Mouse (Mus musculus): ENCODE results near the gene Tmem120b. TPM values are rescaled to one million over a fixed set of nuclear protein-coding genes. Genes with fewer than 3 reads are reported as not detected.

The Tmem120b gene
- polyA plus RNA-seq, 1 experiment from 2014 or later: 10.4 TPM

DNA sequence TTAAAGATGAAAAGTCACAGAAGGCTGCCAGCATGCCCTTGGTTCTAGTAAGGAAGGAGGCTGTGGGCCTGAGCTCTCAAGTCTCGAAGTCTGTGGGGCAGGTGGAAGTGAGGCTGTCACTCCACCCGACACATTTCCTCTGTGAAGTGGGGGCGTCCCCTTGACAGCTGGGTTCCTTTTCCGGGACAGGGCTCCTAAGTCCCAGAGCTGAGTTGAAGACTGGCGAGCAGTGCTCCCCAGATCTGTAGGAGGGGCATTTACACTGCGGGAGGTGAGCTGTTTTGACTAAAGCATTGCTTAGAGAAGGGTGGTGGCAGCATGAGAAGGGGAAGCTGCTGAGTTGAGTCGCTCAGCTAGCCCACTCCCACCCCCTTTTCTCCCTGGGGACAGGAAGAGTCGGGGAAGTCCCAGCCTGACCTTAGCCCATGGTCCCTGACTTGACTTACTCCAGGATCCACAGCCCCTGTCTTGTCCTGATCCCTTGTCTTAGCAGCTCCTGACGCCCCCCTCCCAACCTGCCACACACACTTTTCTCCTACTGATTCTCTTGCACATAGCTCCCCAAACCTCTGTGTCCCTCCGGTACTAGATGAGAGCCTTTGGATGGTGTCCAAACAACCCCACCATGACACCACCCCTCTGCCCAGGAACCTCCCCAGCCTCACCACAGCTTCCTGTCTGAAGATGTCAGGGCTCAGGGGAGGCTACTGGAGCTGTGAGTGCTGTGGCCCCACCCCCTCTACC lies 60.4 kb downstream of the Tmem120b start:
- H3K27ac ChIP-seq (ENCODE audit: low read length): no peak overlapping the region
- no peaks in the 10 kb centered on the region for H3K9me3 ChIP-seq (ENCODE audit: control insufficient read depth, low read length)
- 0 out of 2 replicates have a peak, but pooled peaks cover 4% of the 10 kb centered on the region for H3K36me3 ChIP-seq (ENCODE audit: control insufficient read depth, insufficient read depth, low read length)
- no peak overlapping the region for H3K4me2 ChIP-seq (ENCODE audit: low read depth, low read length)
- ATAC-seq: no peak
- H3K4me1 ChIP-seq (ENCODE audit: control insufficient read depth, insufficient read depth, low read length): peaks cover 33% of the 10 kb centered on the region
- H3K27me3 ChIP-seq (replicated peaks; ENCODE audit: control insufficient read depth, insufficient read depth, low read length): no peaks in the 10 kb centered on the region
- H3K9ac ChIP-seq (ENCODE audit: low read depth, low read length): no peak overlapping the region
- 61% methylated on average over 9 of the region's 10 CpGs for WGBS
- no peak overlapping the region for H3K4me3 ChIP-seq (ENCODE audit: low read length)

DNA sequence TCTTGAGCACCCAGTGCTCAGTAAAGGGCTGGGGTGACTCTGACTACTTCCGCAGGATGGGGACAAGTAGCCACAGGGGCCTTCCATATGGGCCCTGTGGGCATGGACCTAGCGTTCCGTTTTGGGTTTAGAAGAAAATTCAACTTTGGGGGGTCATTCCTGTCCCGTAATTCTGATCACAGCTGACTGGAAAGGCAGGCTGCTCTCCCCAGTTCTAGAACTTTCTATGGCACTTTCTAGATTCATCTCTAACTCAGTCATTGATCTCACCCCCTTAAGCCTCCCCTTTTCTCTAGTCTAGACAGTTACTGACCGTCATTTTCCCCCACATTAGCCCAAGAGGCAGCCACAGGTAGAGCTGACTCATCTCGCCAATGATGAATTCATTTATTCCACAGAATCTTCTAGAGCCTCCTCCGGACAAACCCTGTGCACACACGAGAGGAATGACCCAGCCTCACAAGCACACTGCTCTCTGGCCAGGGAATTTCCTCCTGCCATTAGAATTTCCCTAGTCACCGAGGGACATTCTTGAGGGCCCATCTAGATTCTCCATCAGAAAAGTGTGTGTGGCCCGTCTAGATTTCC lies 61.0 kb downstream of the Tmem120b start:
- H3K27ac ChIP-seq (ENCODE audit: low read length): no peak overlapping the region
- H3K9ac ChIP-seq (ENCODE audit: low read depth, low read length): no peak overlapping the region
- H3K4me2 ChIP-seq (ENCODE audit: low read depth, low read length): no peak overlapping the region
- no peaks in the 10 kb centered on the region for H3K9me3 ChIP-seq (ENCODE audit: control insufficient read depth, low read length)
- H3K4me3 ChIP-seq (ENCODE audit: low read length): no peak overlapping the region
- H3K27me3 ChIP-seq (replicated peaks; ENCODE audit: control insufficient read depth, insufficient read depth, low read length): no peaks in the 10 kb centered on the region
- 0 out of 2 replicates have a peak, but pooled peaks cover 4% of the 10 kb centered on the region for H3K36me3 ChIP-seq (ENCODE audit: control insufficient read depth, insufficient read depth, low read length)
- peaks cover 39% of the 10 kb centered on the region for H3K4me1 ChIP-seq (ENCODE audit: control insufficient read depth, insufficient read depth, low read length)
- ATAC-seq: no peak
- 78% methylated on average over 10 of the region's 10 CpGs for WGBS

DNA sequence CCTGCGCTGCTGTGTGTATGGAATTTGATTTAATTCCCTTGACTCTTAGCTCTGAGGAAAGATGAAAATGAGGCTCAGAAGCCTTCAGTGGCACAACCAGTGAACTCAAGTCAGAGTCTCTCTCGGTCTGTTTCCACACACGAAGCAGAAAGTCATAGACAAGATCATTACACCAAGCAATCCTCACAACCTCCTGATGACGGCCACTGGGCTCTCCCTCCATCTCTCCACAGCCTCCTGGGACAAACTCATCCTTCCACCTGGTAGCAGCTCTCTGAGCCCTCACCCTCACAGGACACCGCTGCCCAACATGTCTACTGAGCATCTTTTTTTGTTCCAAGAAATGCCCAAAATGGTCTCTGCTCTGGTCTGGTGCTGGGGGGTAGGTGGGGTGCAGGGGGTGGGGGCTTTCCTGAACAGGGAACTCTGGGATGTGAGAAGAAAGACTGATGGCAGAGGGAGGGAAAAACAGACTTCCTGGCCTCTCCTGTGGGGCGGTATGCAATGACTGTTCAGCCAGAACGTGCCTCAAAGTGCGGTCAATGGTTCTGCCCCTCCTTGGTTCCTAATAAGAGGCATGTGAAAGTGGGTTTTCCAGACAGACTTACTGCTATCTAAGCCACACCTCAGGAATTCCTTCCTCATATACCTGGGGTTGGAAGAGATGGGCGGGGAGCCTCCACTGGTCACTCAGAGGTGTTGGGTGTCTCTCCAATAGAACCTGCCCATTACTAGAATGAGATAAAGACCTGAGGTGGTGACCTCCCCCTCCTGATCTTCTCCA lies 62.0 kb downstream of the Tmem120b start:
- H3K4me2 ChIP-seq (ENCODE audit: low read depth, low read length): no peak overlapping the region
- H3K4me1 ChIP-seq (ENCODE audit: control insufficient read depth, insufficient read depth, low read length): peaks cover 49% of the 10 kb centered on the region
- 0 out of 2 replicates have a peak, but pooled peaks have one; percentile 5 for ATAC-seq
- H3K27ac ChIP-seq (ENCODE audit: low read length): no peak overlapping the region; the same call in 1 of the 2 replicates
- 0 out of 2 replicates have a peak, but pooled peaks cover 4% of the 10 kb centered on the region for H3K36me3 ChIP-seq (ENCODE audit: control insufficient read depth, insufficient read depth, low read length)
- no peaks in the 10 kb centered on the region for H3K9me3 ChIP-seq (ENCODE audit: control insufficient read depth, low read length)
- H3K9ac ChIP-seq (ENCODE audit: low read depth, low read length): no peak overlapping the region
- no peak overlapping the region for H3K4me3 ChIP-seq (ENCODE audit: low read length)
- H3K27me3 ChIP-seq (replicated peaks; ENCODE audit: control insufficient read depth, insufficient read depth, low read length): no peaks in the 10 kb centered on the region
- WGBS: 80% methylated on average over 9 of the region's 9 CpGs

DNA sequence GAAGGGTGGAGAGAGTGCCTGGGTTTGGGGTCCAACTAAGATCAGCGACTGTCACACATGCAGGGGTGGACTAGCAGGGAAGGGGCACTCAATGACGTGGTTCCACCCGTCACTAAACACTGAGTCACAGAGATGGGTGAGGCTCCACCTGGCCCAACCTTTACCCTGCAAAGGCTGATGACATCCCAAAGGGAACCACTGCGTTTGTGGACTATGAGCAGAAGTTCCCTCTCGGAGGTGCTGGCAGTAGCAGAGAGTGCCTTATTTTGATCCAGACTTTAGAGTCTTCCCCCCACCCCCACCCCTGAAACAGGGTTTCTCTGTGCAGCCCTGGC lies 62.6 kb downstream of the Tmem120b start:
- ATAC-seq: peak; percentile 9; the same call in 1 of the 2 replicates
- H3K36me3 ChIP-seq (ENCODE audit: control insufficient read depth, insufficient read depth, low read length): 0 out of 2 replicates have a peak, but pooled peaks cover 4% of the 10 kb centered on the region
- no peak overlapping the region for H3K4me3 ChIP-seq (ENCODE audit: low read length)
- H3K9ac ChIP-seq (ENCODE audit: low read depth, low read length): no peak overlapping the region
- H3K27ac ChIP-seq (ENCODE audit: low read length): no peak overlapping the region
- H3K4me1 ChIP-seq (ENCODE audit: control insufficient read depth, insufficient read depth, low read length): peaks cover 54% of the 10 kb centered on the region
- 58% methylated on average over 5 of the region's 5 CpGs for WGBS
- no peak overlapping the region for H3K4me2 ChIP-seq (ENCODE audit: low read depth, low read length)
- H3K27me3 ChIP-seq (replicated peaks; ENCODE audit: control insufficient read depth, insufficient read depth, low read length): no peaks in the 10 kb centered on the region
- no peaks in the 10 kb centered on the region for H3K9me3 ChIP-seq (ENCODE audit: control insufficient read depth, low read length)

DNA sequence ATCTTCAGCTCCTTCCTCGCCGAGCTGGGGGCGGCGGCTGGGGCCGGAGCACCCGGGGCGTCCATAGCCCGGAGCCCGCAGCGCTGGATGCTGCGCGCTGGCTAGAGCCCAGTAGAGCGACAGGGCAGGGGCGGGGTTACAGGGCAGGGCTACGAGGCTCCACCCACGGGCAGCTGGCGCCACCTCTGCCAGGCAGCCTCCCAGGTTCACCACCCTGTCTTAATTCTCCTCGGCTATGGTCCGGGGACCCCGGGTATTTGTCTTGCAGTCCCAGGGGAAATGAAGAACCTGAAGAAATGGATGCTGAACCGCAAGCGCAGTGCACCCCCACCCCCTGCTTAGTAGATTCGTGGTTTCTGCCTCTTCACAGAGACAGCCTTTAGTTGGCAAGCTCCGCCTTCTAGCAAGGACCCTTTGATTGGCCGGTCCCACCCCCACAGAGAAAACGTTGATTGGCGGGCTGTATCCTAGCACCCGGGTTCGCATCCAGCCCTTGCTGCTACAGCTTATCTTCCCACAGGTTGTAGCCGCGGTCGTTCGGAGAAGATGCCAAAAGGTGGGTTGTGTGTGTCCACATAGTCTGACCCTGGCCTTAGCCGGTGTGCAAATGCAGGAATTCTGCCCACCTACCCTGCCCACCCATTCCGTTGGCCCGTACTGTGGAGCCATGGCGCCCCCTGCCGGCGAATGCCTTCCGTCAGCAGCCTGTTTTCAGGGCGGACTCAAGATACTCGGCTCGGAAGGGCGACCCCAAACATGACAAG lies 64.3 kb downstream of the Tmem120b start, which contains the start of gene Rhof:
Gene Rhof, minus strand, starts transcription at position 385 of the 764 bp plus-strand sequence.
- peak within 1 kb of the TSS; percentile 68 for H3K9ac ChIP-seq (ENCODE audit: low read depth, low read length)
- WGBS: 4% methylated on average over 44 of the region's 44 CpGs
- peak; percentile 24 for ATAC-seq
- H3K36me3 ChIP-seq (ENCODE audit: control insufficient read depth, insufficient read depth, low read length): 0 out of 2 replicates have a peak, but pooled peaks cover 4% of the 10 kb centered on the region
- peak within 1 kb of the TSS; percentile 45 for H3K27ac ChIP-seq (ENCODE audit: low read length)
- peak within 1 kb of the TSS; percentile 87 for H3K4me2 ChIP-seq (ENCODE audit: low read depth, low read length)
- H3K9me3 ChIP-seq (ENCODE audit: control insufficient read depth, low read length): no peaks in the 10 kb centered on the region
- peak within 1 kb of the TSS; percentile 51 for H3K4me3 ChIP-seq (ENCODE audit: low read length)
- peaks cover 62% of the 10 kb centered on the region for H3K4me1 ChIP-seq (ENCODE audit: control insufficient read depth, insufficient read depth, low read length)
- no peaks in the 10 kb centered on the region for H3K27me3 ChIP-seq (replicated peaks; ENCODE audit: control insufficient read depth, insufficient read depth, low read length)

DNA sequence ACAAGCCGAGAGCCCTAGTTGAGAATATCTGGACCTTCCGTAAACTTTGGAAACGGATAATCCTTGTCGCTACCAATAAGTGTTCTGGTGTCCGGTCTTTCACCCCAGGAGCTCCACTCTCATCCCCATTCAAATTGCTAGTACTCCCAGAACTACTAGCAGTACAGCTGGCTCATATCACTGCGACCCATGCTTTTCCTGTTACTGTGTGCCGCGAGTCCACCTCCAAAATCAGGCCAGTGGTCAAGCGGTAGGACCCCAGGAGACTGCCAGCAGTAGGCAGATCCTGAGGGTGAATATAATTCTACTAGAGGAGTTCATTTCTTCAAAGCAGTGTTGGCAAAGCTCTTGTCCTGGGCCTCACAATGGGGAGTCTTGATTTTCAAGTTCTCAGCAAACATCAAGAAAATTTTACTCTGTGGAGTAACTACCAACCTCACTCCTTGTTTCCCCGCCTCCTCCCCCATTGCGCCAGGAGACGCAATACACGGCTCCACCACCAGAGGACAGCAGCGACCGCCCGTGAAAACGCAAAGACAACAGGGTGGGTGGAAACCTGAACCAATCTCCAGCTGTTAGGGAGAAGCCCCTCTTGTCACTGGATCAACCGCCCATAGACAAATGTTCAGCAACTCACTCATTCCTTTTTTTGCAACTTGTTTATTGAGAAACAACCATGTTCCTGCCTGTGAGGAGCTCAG lies 65.0 kb downstream of the Tmem120b start:
- H3K36me3 ChIP-seq (ENCODE audit: control insufficient read depth, insufficient read depth, low read length): 0 out of 2 replicates have a peak, but pooled peaks cover 4% of the 10 kb centered on the region
- no peaks in the 10 kb centered on the region for H3K9me3 ChIP-seq (ENCODE audit: control insufficient read depth, low read length)
- H3K9ac ChIP-seq (ENCODE audit: low read depth, low read length): peak overlapping the region; percentile 36; the same call in 1 of the 2 replicates
- no peak for ATAC-seq
- no peaks in the 10 kb centered on the region for H3K27me3 ChIP-seq (replicated peaks; ENCODE audit: control insufficient read depth, insufficient read depth, low read length)
- H3K4me1 ChIP-seq (ENCODE audit: control insufficient read depth, insufficient read depth, low read length): peaks cover 68% of the 10 kb centered on the region
- 18% methylated on average over 18 of the region's 18 CpGs for WGBS
- peak overlapping the region; percentile 45 for H3K27ac ChIP-seq (ENCODE audit: low read length)
- H3K4me2 ChIP-seq (ENCODE audit: low read depth, low read length): peak overlapping the region; percentile 87; the same call in 1 of the 2 replicates
- H3K4me3 ChIP-seq (ENCODE audit: low read length): 0 out of 2 replicates have a peak overlapping the region, but pooled peaks have one; percentile 5

DNA sequence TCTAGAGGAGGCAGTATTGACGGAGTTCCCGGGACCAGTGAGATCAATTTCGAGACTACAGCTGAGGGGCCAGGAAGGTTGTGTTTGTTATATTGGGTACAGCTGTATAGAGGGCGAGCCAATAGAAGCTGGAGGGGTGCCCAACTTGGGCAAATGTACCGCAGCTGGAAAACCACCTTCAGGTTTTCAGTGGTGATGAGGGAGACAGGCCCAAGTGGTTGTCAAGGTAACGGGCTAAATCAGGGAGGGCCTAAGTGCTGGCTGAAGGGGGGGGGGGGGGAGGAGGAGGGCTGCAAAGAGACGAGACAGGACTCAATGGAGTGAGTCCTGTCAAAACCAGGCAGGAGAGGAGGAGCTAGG lies 65.5 kb downstream of the Tmem120b start:
- H3K27ac ChIP-seq (ENCODE audit: low read length): peak overlapping the region; percentile 100
- H3K36me3 ChIP-seq (ENCODE audit: control insufficient read depth, insufficient read depth, low read length): 0 out of 2 replicates have a peak, but pooled peaks cover 4% of the 10 kb centered on the region
- no peaks in the 10 kb centered on the region for H3K27me3 ChIP-seq (replicated peaks; ENCODE audit: control insufficient read depth, insufficient read depth, low read length)
- 0 out of 2 replicates have a peak overlapping the region, but pooled peaks have one; percentile 5 for H3K4me3 ChIP-seq (ENCODE audit: low read length)
- ATAC-seq: no peak
- H3K9ac ChIP-seq (ENCODE audit: low read depth, low read length): no peak overlapping the region
- 24% methylated on average over 7 of the region's 7 CpGs for WGBS
- peaks cover 70% of the 10 kb centered on the region for H3K4me1 ChIP-seq (ENCODE audit: control insufficient read depth, insufficient read depth, low read length)
- no peak overlapping the region for H3K4me2 ChIP-seq (ENCODE audit: low read depth, low read length)
- no peaks in the 10 kb centered on the region for H3K9me3 ChIP-seq (ENCODE audit: control insufficient read depth, low read length)

DNA sequence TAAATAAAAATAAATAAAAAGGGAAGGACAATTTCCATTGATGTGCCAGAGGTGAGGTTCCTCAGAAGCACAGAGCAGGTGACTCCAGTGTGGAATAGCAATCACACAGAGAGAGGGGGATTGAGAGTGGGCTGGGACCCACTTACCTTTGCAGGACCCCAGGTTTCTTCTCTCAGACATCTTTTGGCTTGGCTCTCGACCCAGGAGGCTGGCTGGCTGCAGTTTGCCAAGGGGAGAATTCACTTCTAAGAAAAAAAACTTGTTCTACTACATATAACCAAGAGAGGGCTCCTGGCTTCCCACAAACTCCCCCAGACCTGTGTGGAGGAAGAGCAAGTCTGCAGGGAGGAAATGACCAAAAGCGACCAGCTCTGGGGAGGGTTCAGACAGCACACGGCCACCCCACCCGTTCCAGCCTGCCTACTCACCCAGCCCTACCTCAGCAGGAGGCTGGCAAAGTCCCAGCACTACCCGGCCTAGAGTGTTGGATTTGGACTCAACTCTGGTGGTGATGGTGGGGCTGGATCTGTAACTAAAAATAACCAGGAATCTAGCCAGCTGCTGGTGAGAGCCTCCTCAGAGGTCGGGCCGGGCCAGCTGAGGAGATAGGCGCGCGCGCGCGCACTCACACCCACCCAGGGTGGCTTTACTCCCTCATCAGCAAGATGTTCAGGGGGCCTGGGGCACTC lies 66.1 kb downstream of the Tmem120b start:
- H3K4me3 ChIP-seq (ENCODE audit: low read length): peak overlapping the region; percentile 62
- H3K4me1 ChIP-seq (ENCODE audit: control insufficient read depth, insufficient read depth, low read length): peaks cover 67% of the 10 kb centered on the region
- H3K27me3 ChIP-seq (replicated peaks; ENCODE audit: control insufficient read depth, insufficient read depth, low read length): no peaks in the 10 kb centered on the region
- 0 out of 2 replicates have a peak, but pooled peaks cover 4% of the 10 kb centered on the region for H3K36me3 ChIP-seq (ENCODE audit: control insufficient read depth, insufficient read depth, low read length)
- H3K9me3 ChIP-seq (ENCODE audit: control insufficient read depth, low read length): no peaks in the 10 kb centered on the region
- H3K4me2 ChIP-seq (ENCODE audit: low read depth, low read length): peak overlapping the region; percentile 96
- peak overlapping the region; percentile 100 for H3K27ac ChIP-seq (ENCODE audit: low read length)
- 12% methylated on average over 13 of the region's 13 CpGs for WGBS
- ATAC-seq: no peak
- H3K9ac ChIP-seq (ENCODE audit: low read depth, low read length): peak overlapping the region; percentile 97
